Mouse (Mus musculus): ENCODE measurements at regions not wholly inside any gene's neighbourhood (a gene's known extent, or its start where the extent isn't known, plus 50 kb on each side); places are given as distances from the start of the nearest gene placed in this dataset.
"Not testable (repeated sequence)": the region's sequence is repeated elsewhere in the genome, so short reads cannot be mapped to it uniquely, and the experiment has no call there.

DNA sequence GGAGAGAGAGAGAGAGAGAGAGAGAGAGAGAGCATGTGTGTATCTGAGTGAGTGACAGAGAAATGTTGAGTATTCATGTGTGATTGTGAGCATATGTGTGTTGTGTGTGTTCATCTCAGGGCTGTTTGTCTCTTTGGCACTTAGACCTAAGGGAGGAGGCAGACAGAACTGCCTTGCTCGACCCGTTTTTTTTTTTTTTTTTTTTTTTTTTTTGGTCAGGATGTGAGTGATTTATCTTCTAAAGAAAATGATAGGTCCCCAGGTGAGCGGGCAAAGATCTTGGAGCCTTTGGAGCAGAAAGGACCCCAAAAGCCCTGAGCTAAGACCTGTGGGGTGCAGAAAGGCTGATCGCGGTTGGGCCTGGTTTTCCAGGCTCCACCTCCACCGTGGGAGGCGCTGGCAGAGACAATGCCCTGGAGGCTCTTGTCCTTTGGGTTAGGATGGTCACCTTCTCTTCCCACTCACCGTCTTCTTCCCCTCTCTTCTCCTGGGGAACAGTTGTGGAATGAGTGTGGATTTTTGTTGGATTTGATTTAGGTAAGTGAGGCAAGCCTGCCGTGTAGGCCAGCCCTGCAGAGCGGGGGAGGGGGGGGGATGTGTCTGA, 147.1 kb upstream of the Ttc29 start:
- Histone ChIP-seq H3K27ac (no peak overlapping the region), H3K9me3 (no peaks in the 10 kb centered on the region), H3K27me3 (ENCODE audit: insufficient read depth, poor library complexity, severe bottlenecking) (peaks cover 35% of the 10 kb centered on the region), H3K4me1 (replicated peaks) (peaks cover 9% of the 10 kb centered on the region; the same call in 1 of the 2 replicates), H3K36me3 (no peaks in the 10 kb centered on the region), H3K4me3 (no peak overlapping the region)
- WGBS: 24% methylated on average over 10 of the region's 10 CpGs
- no peak for DNase-seq (ENCODE audit: low spot score)

DNA sequence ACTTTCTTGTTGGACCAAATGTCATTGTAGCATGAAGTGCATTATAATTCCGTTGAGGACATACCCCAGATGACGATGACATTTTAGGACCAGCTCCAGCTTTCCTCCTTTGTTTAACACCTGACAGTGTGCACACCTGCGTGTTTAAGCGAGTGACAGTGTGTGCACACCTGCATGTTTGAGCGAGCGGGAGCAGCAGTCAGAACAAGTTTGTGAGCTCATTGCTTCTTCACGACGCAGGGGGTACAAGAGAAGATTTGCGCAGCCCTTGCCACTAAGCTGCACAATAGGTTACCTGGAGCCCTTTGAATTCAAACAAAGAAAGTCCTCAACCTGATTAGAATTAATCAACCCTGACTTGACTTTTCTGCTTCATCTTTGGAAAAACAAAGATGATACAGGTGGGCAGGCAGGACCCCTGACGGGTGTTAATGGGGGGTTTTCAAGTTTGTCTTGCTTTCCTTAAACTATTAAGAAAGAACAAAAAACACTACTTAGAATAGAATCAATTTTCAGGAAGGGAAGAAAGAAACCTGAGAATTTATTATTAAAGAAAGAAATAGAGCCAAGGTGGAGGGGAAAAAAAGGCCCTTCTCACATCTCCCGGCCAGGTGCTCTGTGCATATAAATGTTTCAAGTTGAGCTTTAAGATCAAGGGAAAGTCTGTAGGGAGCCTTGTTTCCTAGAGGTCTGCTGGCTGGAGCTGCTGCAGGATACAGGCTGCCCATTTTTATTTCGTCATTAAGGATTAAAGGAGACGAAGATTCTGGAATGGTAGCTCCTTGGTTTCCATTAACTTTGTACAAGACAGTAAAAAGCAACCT, 144.8 kb upstream of the Ttc29 start:
- Histone ChIP-seq H3K36me3 (no peaks in the 10 kb centered on the region), H3K4me1 (replicated peaks) (peaks cover 8% of the 10 kb centered on the region; the same call in 1 of the 2 replicates), H3K27me3 (ENCODE audit: insufficient read depth, poor library complexity, severe bottlenecking) (peaks cover 35% of the 10 kb centered on the region), H3K9me3 (no peaks in the 10 kb centered on the region), H3K27ac (no peak overlapping the region), H3K4me3 (no peak overlapping the region)
- WGBS: 22% methylated on average over 13 of the region's 13 CpGs
- no peak for DNase-seq (ENCODE audit: low spot score)

DNA sequence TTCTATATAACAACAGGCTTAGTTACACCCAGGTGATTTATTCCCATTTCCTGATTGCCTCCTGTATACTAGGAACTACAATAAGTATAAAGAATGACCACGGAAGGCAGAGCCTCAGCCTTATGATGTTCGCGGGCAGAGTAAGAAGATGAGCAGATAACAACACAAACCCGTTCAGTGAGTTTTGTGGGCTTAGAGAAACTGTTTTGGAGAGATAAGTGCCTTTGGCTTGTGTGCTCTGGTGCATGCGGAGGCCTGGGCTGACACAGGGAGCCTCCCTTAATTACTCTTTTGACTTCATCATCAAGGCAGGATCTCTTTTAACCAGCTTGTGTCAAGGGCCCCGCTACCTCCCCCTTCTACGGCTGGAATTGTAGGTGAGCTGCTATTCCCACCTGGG, 139.3 kb upstream of the Ttc29 start:
- Histone ChIP-seq H3K9me3 (no peaks in the 10 kb centered on the region), H3K27ac (no peak overlapping the region), H3K36me3 (no peaks in the 10 kb centered on the region), H3K4me3 (no peak overlapping the region), H3K4me1 (replicated peaks) (no peaks in the 10 kb centered on the region), H3K27me3 (ENCODE audit: insufficient read depth, poor library complexity, severe bottlenecking) (peaks cover 7% of the 10 kb centered on the region)
- WGBS: 87% methylated on average over 7 of the region's 7 CpGs
- DNase-seq (ENCODE audit: low spot score): no peak

DNA sequence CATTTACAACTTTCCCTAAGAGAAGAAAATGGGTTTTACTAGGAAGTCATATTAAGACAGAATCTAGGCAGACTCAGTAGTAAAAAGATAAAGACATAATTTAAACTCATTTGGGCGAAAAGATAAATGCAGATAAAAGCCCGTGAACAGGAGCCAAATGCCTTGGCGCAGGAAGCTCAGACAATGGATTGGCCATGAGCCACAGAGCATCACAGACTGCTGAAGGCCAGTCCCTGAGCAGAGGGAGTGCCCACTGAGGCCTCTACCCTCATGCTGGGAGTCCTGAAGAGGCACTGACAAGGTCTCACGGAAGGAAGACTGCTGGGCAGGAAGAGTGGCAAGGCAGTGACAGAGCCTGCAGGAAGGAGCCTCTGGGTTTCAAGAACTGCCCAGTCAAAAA, 136.0 kb upstream of the Ttc29 start:
- Histone ChIP-seq H3K9me3 (no peaks in the 10 kb centered on the region), H3K27ac (no peak overlapping the region), H3K4me3 (no peak overlapping the region), H3K36me3 (no peaks in the 10 kb centered on the region), H3K27me3 (ENCODE audit: insufficient read depth, poor library complexity, severe bottlenecking) (no peaks in the 10 kb centered on the region), H3K4me1 (replicated peaks) (no peaks in the 10 kb centered on the region)
- 51% methylated on average over 4 of the region's 4 CpGs for WGBS
- DNase-seq (ENCODE audit: low spot score): no peak

- DNase-seq (ENCODE audit: low spot score); H3K9me3 ChIP-seq; H3K4me1 ChIP-seq (replicated peaks); H3K4me3 ChIP-seq; H3K27me3 ChIP-seq (ENCODE audit: insufficient read depth, poor library complexity, severe bottlenecking); H3K36me3 ChIP-seq; H3K27ac ChIP-seq: not testable (repeated sequence)
- WGBS: 49% methylated on average over 7 of the region's 7 CpGs
Observed at GRCm38 (mm10) chr8:78081395-78081794, 131.7 kb upstream of the Ttc29 start.

GRCm38 (mm10) chr8:78083012-78083411, 130.1 kb upstream of the Ttc29 start:
- WGBS: 88% methylated on average over 2 of the region's 2 CpGs
- H3K4me3 ChIP-seq: no peak overlapping the region
- H3K27ac ChIP-seq: no peak overlapping the region
- no peak for DNase-seq (ENCODE audit: low spot score)
- no peaks in the 10 kb centered on the region for H3K27me3 ChIP-seq (ENCODE audit: insufficient read depth, poor library complexity, severe bottlenecking)
- no peaks in the 10 kb centered on the region for H3K36me3 ChIP-seq
- H3K4me1 ChIP-seq (replicated peaks): no peaks in the 10 kb centered on the region
- no peaks in the 10 kb centered on the region for H3K9me3 ChIP-seq

GRCm38 (mm10) chr8:78086361-78086760, 126.7 kb upstream of the Ttc29 start:
- H3K27me3 ChIP-seq (ENCODE audit: insufficient read depth, poor library complexity, severe bottlenecking): no peaks in the 10 kb centered on the region
- no peak overlapping the region for H3K4me3 ChIP-seq
- H3K36me3 ChIP-seq: no peaks in the 10 kb centered on the region
- no peak for DNase-seq (ENCODE audit: low spot score)
- no peaks in the 10 kb centered on the region for H3K9me3 ChIP-seq
- no peaks in the 10 kb centered on the region for H3K4me1 ChIP-seq (replicated peaks)
- no peak overlapping the region for H3K27ac ChIP-seq
- WGBS: 88% methylated on average over 3 of the region's 3 CpGs

DNA sequence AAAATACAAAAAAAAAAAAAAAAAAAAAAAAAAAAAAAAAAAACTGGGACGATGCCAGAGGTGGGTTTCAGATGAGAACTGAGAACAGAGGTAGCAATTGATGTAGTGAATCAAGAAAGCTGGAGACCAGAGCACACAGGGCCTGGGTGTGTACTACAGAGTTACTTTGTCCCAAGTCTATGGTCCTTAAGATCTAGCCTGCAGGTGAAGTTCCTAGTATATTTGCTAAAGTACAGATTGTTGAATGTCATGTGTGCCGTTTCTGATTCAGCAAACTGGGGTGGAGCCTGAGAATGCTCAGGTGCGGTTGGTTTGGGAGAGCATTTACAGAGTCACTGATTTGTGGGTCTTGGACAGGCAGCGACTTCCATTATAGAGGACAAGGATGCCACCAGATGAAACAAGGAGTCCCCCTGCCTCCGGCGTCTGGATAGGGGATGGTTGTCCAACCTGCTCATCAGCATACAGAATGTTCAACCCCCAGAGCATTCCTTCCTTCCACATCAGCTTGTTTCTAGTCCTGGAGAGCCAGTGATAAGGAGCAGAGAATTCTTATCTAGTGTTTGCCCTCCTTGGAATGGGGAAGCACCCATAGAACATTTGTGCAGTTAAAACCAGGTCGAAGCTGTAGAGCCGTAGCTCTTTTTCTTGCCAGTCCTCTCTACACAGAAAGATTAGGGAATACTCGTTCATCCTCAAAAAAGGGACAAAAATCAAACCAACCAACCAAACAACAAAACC, 122.5 kb upstream of the Ttc29 start:
- H3K9me3 ChIP-seq: no peaks in the 10 kb centered on the region
- no peaks in the 10 kb centered on the region for H3K4me1 ChIP-seq (replicated peaks)
- no peaks in the 10 kb centered on the region for H3K27me3 ChIP-seq (ENCODE audit: insufficient read depth, poor library complexity, severe bottlenecking)
- no peak for DNase-seq (ENCODE audit: low spot score)
- WGBS: 91% methylated on average over 9 of the region's 9 CpGs
- no peaks in the 10 kb centered on the region for H3K36me3 ChIP-seq
- H3K4me3 ChIP-seq: no peak overlapping the region
- no peak overlapping the region for H3K27ac ChIP-seq

DNA sequence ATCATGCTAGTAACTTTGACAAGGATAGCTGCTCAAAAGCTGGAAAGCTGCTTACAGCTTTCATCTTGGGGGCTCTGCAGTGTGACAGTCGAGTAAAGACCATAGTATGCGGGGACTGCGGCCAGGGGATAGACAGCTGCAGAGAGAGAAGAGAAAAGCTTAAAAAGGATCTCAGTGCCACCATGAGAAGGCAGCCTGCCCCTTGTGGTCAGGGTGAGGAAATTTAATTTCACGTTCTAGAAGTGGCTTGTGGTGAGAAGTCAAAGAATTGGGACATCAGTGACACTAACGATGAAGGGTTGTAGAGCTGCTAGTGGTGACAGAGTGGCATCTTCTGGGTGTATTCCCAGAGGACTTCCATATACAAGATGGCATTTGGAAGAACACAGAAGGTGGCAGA, 116.7 kb upstream of the Ttc29 start:
- 72% methylated on average over 5 of the region's 5 CpGs for WGBS
- no peak for DNase-seq (ENCODE audit: low spot score)
- H3K27ac ChIP-seq: no peak overlapping the region

GRCm38 (mm10) chr8:78098191-78098745, 114.8 kb upstream of the Ttc29 start:
- Histone ChIP-seq H3K36me3 (no peaks in the 10 kb centered on the region), H3K27me3 (ENCODE audit: insufficient read depth, poor library complexity, severe bottlenecking) (no peaks in the 10 kb centered on the region), H3K4me1 (replicated peaks) (peaks cover 10% of the 10 kb centered on the region; the same call in 1 of the 2 replicates), H3K4me3 (no peak overlapping the region), H3K27ac (0 out of 2 replicates have a peak overlapping the region, but pooled peaks have one; percentile 23), H3K9me3 (no peaks in the 10 kb centered on the region)
- 21% methylated on average over 6 of the region's 6 CpGs for WGBS
- peak; percentile 25 for DNase-seq (ENCODE audit: low spot score)

More for the DNA sequence above, 116.7 kb upstream of the Ttc29 start:
- Histone ChIP-seq H3K4me1 (replicated peaks) (peaks cover 10% of the 10 kb centered on the region; the same call in 1 of the 2 replicates), H3K4me3 (no peak overlapping the region), H3K36me3 (no peaks in the 10 kb centered on the region), H3K9me3 (no peaks in the 10 kb centered on the region), H3K27me3 (ENCODE audit: insufficient read depth, poor library complexity, severe bottlenecking) (no peaks in the 10 kb centered on the region)

DNA sequence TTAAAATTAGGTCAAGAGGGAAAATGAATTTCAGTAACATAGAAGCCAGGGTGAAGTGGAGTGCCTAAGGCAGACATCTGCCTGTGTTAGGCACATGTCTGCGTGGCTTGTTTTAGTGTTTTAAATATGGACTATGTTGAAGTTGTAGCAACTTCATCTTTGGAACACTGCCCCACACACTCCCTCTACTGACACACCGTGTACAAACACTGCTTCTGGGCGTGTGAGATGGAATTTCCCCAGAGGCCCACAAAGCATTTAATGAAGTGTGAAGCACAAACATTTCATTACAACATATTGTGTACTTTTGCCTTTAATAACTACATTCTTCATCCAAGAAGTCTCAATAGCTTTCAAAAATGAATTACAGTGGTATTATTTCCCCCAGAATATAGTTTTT, 114.0 kb upstream of the Ttc29 start:
- WGBS: 85% methylated on average over 3 of the region's 3 CpGs

DNA sequence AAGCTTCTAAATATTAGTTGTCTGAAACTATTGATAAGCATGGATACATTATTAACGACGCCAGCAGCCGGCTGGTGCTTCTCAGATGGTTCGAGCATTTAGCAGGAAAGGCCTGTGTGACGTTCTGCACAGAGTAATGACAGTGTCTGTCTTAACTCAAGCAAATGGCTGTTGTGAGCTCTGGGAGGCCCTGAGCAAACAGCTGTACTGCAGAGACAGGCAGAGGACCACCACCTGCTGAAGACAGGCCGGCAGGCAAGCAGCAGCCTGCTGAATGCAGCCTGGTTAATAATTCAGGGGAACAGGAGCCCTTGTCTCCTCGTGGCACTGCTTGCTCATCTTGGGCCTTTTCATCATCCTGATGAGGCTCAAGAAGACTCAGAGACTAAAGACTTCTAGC, 105.8 kb upstream of the Ttc29 start:
- Histone ChIP-seq H3K27ac (no peak overlapping the region), H3K36me3 (no peaks in the 10 kb centered on the region), H3K4me1 (replicated peaks) (no peaks in the 10 kb centered on the region), H3K4me3 (no peak overlapping the region), H3K9me3 (no peaks in the 10 kb centered on the region), H3K27me3 (ENCODE audit: insufficient read depth, poor library complexity, severe bottlenecking) (no peaks in the 10 kb centered on the region)
- DNase-seq (ENCODE audit: low spot score): no peak
- WGBS: 69% methylated on average over 7 of the region's 7 CpGs

More for the DNA sequence above, 114.0 kb upstream of the Ttc29 start:
- H3K27ac ChIP-seq: no peak overlapping the region
- no peaks in the 10 kb centered on the region for H3K36me3 ChIP-seq
- no peaks in the 10 kb centered on the region for H3K27me3 ChIP-seq (ENCODE audit: insufficient read depth, poor library complexity, severe bottlenecking)
- no peaks in the 10 kb centered on the region for H3K9me3 ChIP-seq
- no peak overlapping the region for H3K4me3 ChIP-seq
- no peak for DNase-seq (ENCODE audit: low spot score)
- H3K4me1 ChIP-seq (replicated peaks): peaks cover 10% of the 10 kb centered on the region; the same call in 1 of the 2 replicates

All from hindbrain, embryonic 10.5 days (tissue).